Mouse (Mus musculus) right cerebral cortex, postnatal 25 days (tissue): ENCODE results near the gene Suv39h2.
A peak's percentile ranks its signal among the peaks of the same experiment; 100 is the strongest.

Source experiments
- DNase-seq: peaks from one replicate; pipeline ENCODE4 v3.0.0; 2022

The Suv39h2 gene

GRCm38 (mm10) chr2:3422548-3422947 is 52.3 kb downstream of the Suv39h2 start, which contains the start of gene Meig1:
TSS of gene Meig1 (minus strand) at chr2:3422648.
- no peak for DNase-seq

GRCm38 (mm10) chr2:3420157-3420556 is 54.7 kb downstream of the Suv39h2 start:
- no peak for DNase-seq

- peak; percentile 95 for DNase-seq
These were observed 55.9 kb downstream of the Suv39h2 start for GRCm38 (mm10) chr2:3418883-3419431.

- no peak for DNase-seq
These were observed 59.2 kb downstream of the Suv39h2 start for GRCm38 (mm10) chr2:3415676-3416075.

- peak; percentile 29 for DNase-seq
These were observed 60.6 kb downstream of the Suv39h2 start for GRCm38 (mm10) chr2:3414241-3414640.

GRCm38 (mm10) chr2:3407756-3408155 is 67.1 kb downstream of the Suv39h2 start:
- no peak for DNase-seq

- DNase-seq = no peak
These were observed 68.8 kb downstream of the Suv39h2 start for GRCm38 (mm10) chr2:3405981-3406380.
